Mouse (Mus musculus) neural tube, embryonic 14.5 days (tissue): Measurements from ENCODE around the gene Myo16. TPM values are rescaled to one million over a fixed set of nuclear protein-coding genes. Genes with fewer than 3 reads are reported as not detected.

Experiments
- ATAC-seq: fragments of 200-750 bp; cut with Nextera tagmentation; 2 replicates; pipeline ENCODE4 v1.8.0; 2017; ENCODE audit warnings: low read depth, mild to moderate bottlenecking, moderate TSS enrichment, moderate library complexity
- H3K27ac ChIP-seq: fragments of 300-500 bp; sonication (generic); 2 replicates; pipeline ENCODE4 v1.5.1; 2014; ENCODE audit warnings: low read depth, mild to moderate bottlenecking, control low read depth, low read length, moderate library complexity, mixed read lengths
- H3K27me3 ChIP-seq: fragments of 300-500 bp; sonication (generic); 2 replicates; pipeline ENCODE4 v1.6.1; 2014; ENCODE audit warnings: low read length; ENCODE audit not compliant: control insufficient read depth, insufficient read depth
- H3K36me3 ChIP-seq: fragments of 300-500 bp; sonication (generic); 2 replicates; pipeline ENCODE4 v1.6.1; 2014; ENCODE audit warnings: low read length, mixed read lengths; ENCODE audit not compliant: control insufficient read depth, insufficient read depth
- H3K4me1 ChIP-seq: fragments of 300-500 bp; sonication (generic); 2 replicates; pipeline ENCODE4 v1.6.1; 2014; ENCODE audit warnings: low read length; ENCODE audit not compliant: control insufficient read depth, insufficient read depth
- H3K4me2 ChIP-seq: fragments of 300-500 bp; sonication (generic); 2 replicates; pipeline ENCODE4 v1.6.1; 2014; ENCODE audit warnings: mild to moderate bottlenecking, low read depth, low read length, control low read depth
- H3K4me3 ChIP-seq: fragments of 300-500 bp; sonication (generic); 2 replicates; pipeline ENCODE4 v1.5.1; 2014; ENCODE audit warnings: low read depth, low read length, control low read depth, mixed read lengths
- H3K9ac ChIP-seq: fragments of 300-500 bp; sonication (generic); replicated peaks from 2 replicates; pipeline ENCODE4 v1.6.1; 2014; ENCODE audit warnings: low read depth, mild to moderate bottlenecking, control low read depth, low read length, mixed read lengths
- H3K9me3 ChIP-seq: fragments of 300-500 bp; sonication (generic); 2 replicates; pipeline ENCODE4 v1.6.1; 2016; ENCODE audit warnings: low read length; ENCODE audit not compliant: control insufficient read depth
- WGBS: fragments of 180-500 bp; shearing (Covaris S2); extraction: QIAGEN DNeasy Blood & Tissue Kit; methylation state at CpG from one replicate; pipeline ENCODE4 v1.1.7; 2014; 5-methylcytosine and 5-hydroxymethylcytosine counted together
- polyA plus RNA-seq: library from polyadenylated mRNA; unstranded; fragments of >200 nt; fragmentation: Nextera tagmentation; extraction: Ambion mirVana; gene quantifications from 2 replicates; pipeline ENCODE4 v1.2.1, GENCODE M21; 2014

Myo16 gene
- polyA plus RNA-seq, 1 experiment from 2014 or later = 11.8 TPM

DNA sequence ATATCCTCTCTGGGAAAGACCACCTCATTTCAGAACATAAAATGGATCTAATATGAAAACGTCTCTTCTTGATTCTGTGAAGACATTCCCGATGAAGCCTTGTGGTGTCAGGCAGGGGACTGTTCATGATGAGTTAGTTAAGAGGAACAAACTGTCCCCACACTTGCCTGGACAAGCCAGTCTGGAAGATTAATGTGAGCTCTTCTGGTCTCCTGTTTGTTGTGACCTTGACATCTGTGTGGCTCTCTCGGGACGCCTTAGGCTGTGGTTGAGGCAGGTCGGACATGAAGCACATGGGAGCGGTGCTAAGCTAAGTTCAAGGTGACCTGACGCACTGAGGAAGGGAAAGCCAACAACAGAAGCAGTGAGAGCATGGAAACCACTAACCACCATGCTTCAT is 291.3 kb downstream of the Myo16 start:
- no peak for ATAC-seq
- Histone ChIP-seq H3K27me3 (no peaks in the 10 kb centered on the region), H3K4me1 (peaks cover 2% of the 10 kb centered on the region), H3K36me3 (no peaks in the 10 kb centered on the region), H3K9ac (no peak overlapping the region), H3K27ac (no peak overlapping the region), H3K9me3 (no peaks in the 10 kb centered on the region), H3K4me2 (no peak overlapping the region), H3K4me3 (no peak overlapping the region)
- WGBS = 87% methylated on average over 7 of the region's 7 CpGs

GRCm38 (mm10) chr8:10448545-10448944 is 294.8 kb downstream of the Myo16 start:
- Histone ChIP-seq H3K4me3 (no peak overlapping the region), H3K27ac (no peak overlapping the region), H3K9ac (no peak overlapping the region), H3K9me3 (no peaks in the 10 kb centered on the region), H3K4me1 (0 out of 2 replicates have a peak, but pooled peaks cover 3% of the 10 kb centered on the region), H3K36me3 (no peaks in the 10 kb centered on the region), H3K4me2 (no peak overlapping the region), H3K27me3 (no peaks in the 10 kb centered on the region)
- 71% methylated on average over 14 of the region's 14 CpGs for WGBS
- no peak for ATAC-seq

DNA sequence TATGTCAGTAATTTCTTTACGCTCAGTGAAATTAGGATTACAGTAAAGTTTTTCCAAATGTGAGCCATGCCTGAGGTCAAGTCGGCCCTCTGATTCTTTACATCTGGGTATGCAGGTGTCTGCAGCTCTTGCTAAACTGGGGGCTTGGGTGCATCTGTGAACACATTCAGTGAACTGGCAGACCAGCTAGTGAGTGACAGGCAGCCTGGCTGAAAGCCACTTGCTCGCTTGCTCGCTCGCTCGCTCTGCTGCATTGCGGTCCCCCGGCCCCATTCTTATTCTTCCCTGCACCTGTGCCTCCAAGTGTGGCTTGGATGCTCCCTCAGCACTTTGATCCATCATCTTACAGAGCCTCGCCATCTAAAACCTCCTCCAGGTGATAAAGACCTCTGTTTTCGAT is 299.3 kb downstream of the Myo16 start:
- Histone ChIP-seq H3K4me2 (no peak overlapping the region), H3K4me3 (no peak overlapping the region), H3K36me3 (no peaks in the 10 kb centered on the region), H3K27me3 (no peaks in the 10 kb centered on the region), H3K4me1 (0 out of 2 replicates have a peak, but pooled peaks cover 3% of the 10 kb centered on the region), H3K27ac (no peak overlapping the region), H3K9me3 (no peaks in the 10 kb centered on the region), H3K9ac (no peak overlapping the region)
- WGBS = 62% methylated on average over 10 of the region's 10 CpGs
- ATAC-seq = no peak

GRCm38 (mm10) chr8:10458151-10458649 is 304.5 kb downstream of the Myo16 start:
- H3K4me1 ChIP-seq = no peaks in the 10 kb centered on the region
- H3K27ac ChIP-seq = no peak overlapping the region
- H3K4me3 ChIP-seq = no peak overlapping the region
- H3K9me3 ChIP-seq = no peaks in the 10 kb centered on the region
- H3K4me2 ChIP-seq = no peak overlapping the region
- 53% methylated on average over 9 of the region's 9 CpGs for WGBS
- no peak overlapping the region for H3K9ac ChIP-seq
- H3K27me3 ChIP-seq = no peaks in the 10 kb centered on the region
- no peaks in the 10 kb centered on the region for H3K36me3 ChIP-seq
- no peak; the same call in 1 of the 2 replicates for ATAC-seq

DNA sequence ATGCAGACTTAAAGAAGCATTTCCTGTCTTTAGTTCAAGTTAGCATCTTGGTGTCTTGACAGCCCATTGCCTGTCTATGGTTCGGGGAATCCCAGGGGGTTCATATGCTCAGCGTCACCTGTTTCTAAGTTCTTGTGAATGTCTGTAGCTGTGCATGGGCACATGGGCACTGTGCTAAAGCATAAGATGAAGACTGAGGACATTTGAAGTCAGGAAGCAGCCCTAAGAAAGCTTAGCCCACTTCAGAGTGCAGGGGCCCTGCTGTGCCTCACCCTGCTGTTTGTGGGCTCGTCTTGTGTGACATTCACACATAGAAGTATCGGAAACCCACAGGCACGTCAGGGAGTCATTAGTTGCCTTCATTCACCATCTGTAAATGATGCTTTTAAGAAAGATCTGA is 308.6 kb downstream of the Myo16 start:
- no peak overlapping the region for H3K4me2 ChIP-seq

DNA sequence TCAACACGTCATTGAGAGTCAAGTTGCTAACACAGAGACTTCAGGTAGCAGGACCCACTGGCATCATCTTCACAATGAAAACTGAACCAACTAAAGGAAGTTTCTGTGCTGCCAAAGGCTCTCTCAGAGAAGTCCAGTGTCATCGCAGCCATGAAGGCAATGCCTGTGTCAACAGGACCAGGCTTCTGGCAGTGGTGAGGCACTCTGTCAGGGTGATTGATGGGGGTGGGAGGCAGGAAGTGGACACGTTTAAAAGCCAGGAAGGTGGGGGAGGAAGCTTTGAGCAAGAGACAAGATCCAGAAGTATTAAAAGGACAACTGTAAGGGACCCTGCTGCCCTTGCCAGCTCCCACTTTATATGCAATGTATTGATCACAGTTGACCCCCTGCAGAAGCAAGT is 314.8 kb downstream of the Myo16 start:
- H3K36me3 ChIP-seq = no peaks in the 10 kb centered on the region
- no peak for ATAC-seq
- no peaks in the 10 kb centered on the region for H3K27me3 ChIP-seq
- no peaks in the 10 kb centered on the region; the same call in 1 of the 2 replicates for H3K4me1 ChIP-seq
- H3K9ac ChIP-seq = no peak overlapping the region
- no peak overlapping the region for H3K27ac ChIP-seq
- H3K4me3 ChIP-seq = no peak overlapping the region
- no peaks in the 10 kb centered on the region for H3K9me3 ChIP-seq
- WGBS = 59% methylated on average over 3 of the region's 3 CpGs
- H3K4me2 ChIP-seq = no peak overlapping the region

More for the DNA sequence above, 308.6 kb downstream of the Myo16 start:
- Histone ChIP-seq H3K4me1 (no peaks in the 10 kb centered on the region; the same call in 1 of the 2 replicates), H3K27ac (no peak overlapping the region), H3K27me3 (no peaks in the 10 kb centered on the region), H3K36me3 (no peaks in the 10 kb centered on the region), H3K9me3 (no peaks in the 10 kb centered on the region), H3K9ac (no peak overlapping the region), H3K4me3 (no peak overlapping the region)
- no peak for ATAC-seq
- 77% methylated on average over 5 of the region's 5 CpGs for WGBS

- no peak for ATAC-seq
- no peaks in the 10 kb centered on the region for H3K9me3 ChIP-seq
- H3K4me2 ChIP-seq = no peak overlapping the region
- no peaks in the 10 kb centered on the region; the same call in 1 of the 2 replicates for H3K4me1 ChIP-seq
- H3K27me3 ChIP-seq = no peaks in the 10 kb centered on the region
- H3K36me3 ChIP-seq = no peaks in the 10 kb centered on the region
- 62% methylated on average over 2 of the region's 2 CpGs for WGBS
- no peak overlapping the region for H3K27ac ChIP-seq
- H3K4me3 ChIP-seq = no peak overlapping the region
- no peak overlapping the region for H3K9ac ChIP-seq
Measured at GRCm38 (mm10) chr8:10469658-10470057, 315.9 kb downstream of the Myo16 start.

- no peak for ATAC-seq
- no peak overlapping the region for H3K4me2 ChIP-seq
- H3K4me1 ChIP-seq = no peaks in the 10 kb centered on the region; the same call in 1 of the 2 replicates
- no peak overlapping the region for H3K9ac ChIP-seq
- H3K4me3 ChIP-seq = no peak overlapping the region
- no peak overlapping the region for H3K27ac ChIP-seq
- no peaks in the 10 kb centered on the region for H3K27me3 ChIP-seq
- 55% methylated on average over 6 of the region's 6 CpGs for WGBS
- no peaks in the 10 kb centered on the region for H3K36me3 ChIP-seq
- H3K9me3 ChIP-seq = no peaks in the 10 kb centered on the region
Measured at GRCm38 (mm10) chr8:10470280-10470679, 316.6 kb downstream of the Myo16 start.

DNA sequence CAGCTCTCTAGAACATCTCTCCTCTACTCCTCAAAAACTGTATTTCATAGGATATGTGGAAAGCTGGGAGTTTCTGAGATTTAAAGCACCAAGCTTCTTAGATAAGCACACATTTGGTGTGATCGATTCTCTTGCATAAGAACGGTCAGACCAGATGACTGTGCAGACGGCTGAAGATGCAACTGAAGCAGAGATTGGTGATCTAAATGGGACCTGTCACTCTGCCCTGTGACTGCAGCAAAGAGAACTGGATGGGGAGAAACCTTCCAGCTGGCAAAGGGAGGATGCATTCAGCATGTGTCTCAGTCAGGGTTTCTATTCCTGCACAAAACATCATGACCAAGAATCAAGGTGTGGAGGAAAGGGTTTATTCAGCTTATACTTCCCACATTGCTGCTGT is 318.7 kb downstream of the Myo16 start:
- Histone ChIP-seq H3K4me3 (no peak overlapping the region), H3K4me1 (no peaks in the 10 kb centered on the region), H3K27me3 (no peaks in the 10 kb centered on the region), H3K9ac (no peak overlapping the region), H3K9me3 (no peaks in the 10 kb centered on the region), H3K36me3 (no peaks in the 10 kb centered on the region), H3K27ac (no peak overlapping the region), H3K4me2 (no peak overlapping the region)
- ATAC-seq = no peak
- WGBS = 94% methylated on average over 3 of the region's 3 CpGs
